Mouse (Mus musculus): ENCODE measurements around the gene Anapc15. TPM values are rescaled to one million over a fixed set of nuclear protein-coding genes. Genes with fewer than 3 reads are reported as not detected.

The Anapc15 gene
- total RNA-seq, 2 experiments from 2014 or later, result 17.3 to 26.6 TPM

GRCm38 (mm10) chr7:101882413-101883154, 19.1 kb downstream of the Anapc15 start:
- no peak for TF ChIP-seq CTCF (IDR thresholded peaks at IDR 0.05)
- H3K4me3 ChIP-seq, result no peak overlapping the region
- intact Hi-C loops (cut with DNase I), result no loop called here
- no peak for DNase-seq
- H3K27ac ChIP-seq, result no peak overlapping the region

DNA sequence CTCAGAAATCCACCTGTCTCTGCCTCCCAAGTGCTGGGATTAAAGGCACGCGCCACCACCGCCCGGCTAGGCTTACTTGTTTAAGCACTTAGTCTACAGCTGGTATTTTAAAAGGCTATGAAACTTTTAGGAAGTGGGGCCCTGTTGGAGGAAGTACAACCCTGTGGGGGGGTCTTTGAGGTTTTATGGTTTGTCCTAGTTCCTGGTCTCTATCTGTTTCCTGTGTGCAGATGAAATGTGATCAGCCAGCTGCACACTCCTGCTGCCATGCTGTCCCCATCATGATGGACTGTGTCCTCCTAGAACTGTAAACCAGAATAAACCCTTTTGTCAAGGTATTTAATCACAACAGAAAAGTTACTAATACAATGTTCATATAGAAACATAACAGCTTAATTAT, 20.6 kb downstream of the Anapc15 start:
- no peak for DNase-seq
- intact Hi-C loops (cut with DNase I), result no loop called here
- no peak overlapping the region for H3K27ac ChIP-seq
- no peak overlapping the region for H3K4me3 ChIP-seq
- TF ChIP-seq CTCF (IDR thresholded peaks at IDR 0.05), result no peak

GRCm38 (mm10) chr7:101886274-101886673, 22.8 kb downstream of the Anapc15 start:
- no peak overlapping the region for H3K4me3 ChIP-seq
- H3K27ac ChIP-seq, result no peak overlapping the region
- no peak for DNase-seq
- no peak for TF ChIP-seq CTCF (IDR thresholded peaks at IDR 0.05)
- intact Hi-C loops (cut with DNase I), result no loop called here

DNA sequence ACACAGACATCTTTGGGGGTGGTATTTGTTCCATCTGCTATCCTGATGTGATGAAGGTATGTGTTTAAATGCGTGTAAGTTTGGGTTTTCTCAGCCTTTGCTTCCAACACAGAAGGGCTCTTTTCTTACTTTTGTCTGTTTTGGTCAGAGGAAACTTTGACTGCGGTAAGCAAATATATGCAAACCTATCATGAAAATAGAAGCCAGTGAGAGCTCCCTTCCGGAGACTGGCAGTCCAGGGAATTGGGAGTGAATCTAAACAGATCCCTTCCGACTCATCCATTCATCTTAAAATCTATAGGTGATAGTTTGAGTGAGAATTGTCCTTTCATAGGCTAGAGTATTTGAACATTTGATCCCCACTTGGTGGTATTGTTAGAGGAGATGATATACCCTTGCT, 24.9 kb downstream of the Anapc15 start:
- no peak for TF ChIP-seq CTCF (IDR thresholded peaks at IDR 0.05)
- H3K27ac ChIP-seq, result no peak overlapping the region
- DNase-seq, result no peak
- intact Hi-C loops (cut with DNase I), result no loop called here
- H3K4me3 ChIP-seq, result no peak overlapping the region

DNA sequence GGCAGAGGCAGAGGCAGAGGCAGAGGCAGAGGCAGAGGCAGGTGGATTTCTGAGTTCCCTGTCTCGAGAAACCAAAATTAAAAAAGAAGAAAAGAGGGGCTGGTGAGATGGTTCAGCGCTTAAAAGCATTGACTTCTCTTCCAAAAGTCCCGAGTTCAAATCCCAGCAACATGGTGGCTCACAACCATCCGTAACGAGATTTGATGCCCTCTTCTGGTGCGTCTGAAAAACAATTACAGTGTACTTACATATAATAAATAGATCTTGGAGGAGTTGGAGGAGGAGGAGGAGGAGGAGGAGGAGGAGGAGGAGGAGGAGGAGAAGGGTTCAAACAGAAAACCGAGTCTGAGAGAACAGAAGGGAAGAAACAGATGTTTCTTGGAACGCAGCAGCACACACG, 32.2 kb downstream of the Anapc15 start:
- intact Hi-C loops (cut with DNase I), result loop anchor here (1.0 to 2.0 kb wide), 2 partner anchors 10 to 217 kb away; partner anchors contain the start of gene Lamtor1
- Histone ChIP-seq H3K4me3 (peak overlapping the region; percentile 83), H3K27ac (peak overlapping the region; percentile 97)
- TF ChIP-seq CTCF (IDR thresholded peaks at IDR 0.05), result no peak
- DNase-seq, result no peak

- peak overlapping the region; percentile 97 for H3K27ac ChIP-seq
- intact Hi-C loops (cut with DNase I), result loop anchor here (1.0 kb wide), 1 partner anchor 9 kb away; the partner anchor contains the start of gene Lamtor1
- no peak for TF ChIP-seq CTCF (IDR thresholded peaks at IDR 0.05)
- H3K4me3 ChIP-seq, result peak overlapping the region; percentile 83
- DNase-seq, result peak; percentile 97
These were observed 32.9 kb downstream of the Anapc15 start for GRCm38 (mm10) chr7:101896104-101897066.

- no peak for DNase-seq
- intact Hi-C loops (cut with DNase I), result no loop called here
- H3K27ac ChIP-seq, result peak overlapping the region; percentile 28; the same call in 1 of the 2 replicates
- no peak for TF ChIP-seq CTCF (IDR thresholded peaks at IDR 0.05)
- H3K4me3 ChIP-seq, result no peak overlapping the region
These were observed 37.0 kb downstream of the Anapc15 start for GRCm38 (mm10) chr7:101900331-101901097.

GRCm38 (mm10) chr7:101901969-101902368, 38.5 kb downstream of the Anapc15 start:
- no peak for TF ChIP-seq CTCF (IDR thresholded peaks at IDR 0.05)
- no peak for DNase-seq
- intact Hi-C loops (cut with DNase I), result no loop called here
- Histone ChIP-seq H3K4me3 (no peak overlapping the region), H3K27ac (no peak overlapping the region)

GRCm38 (mm10) chr7:101902846-101903245, 39.3 kb downstream of the Anapc15 start:
- TF ChIP-seq CTCF (IDR thresholded peaks at IDR 0.05), result peak; percentile 15; the same call in 1 of the 2 replicates
- no peak overlapping the region for H3K27ac ChIP-seq
- no peak overlapping the region for H3K4me3 ChIP-seq
- intact Hi-C loops (cut with DNase I), result no loop called here
- DNase-seq, result no peak

GRCm38 (mm10) chr7:101905561-101906286, 42.2 kb downstream of the Anapc15 start, which contains the start of gene Lamtor1:
TSS of gene Lamtor1 (plus strand) at chr7:101905904.
- peak; percentile 100 for DNase-seq
- peak; percentile 15; the same call in 1 of the 2 replicates for TF ChIP-seq CTCF (IDR thresholded peaks at IDR 0.05)
- intact Hi-C loops (cut with DNase I), result loop anchor here (1.0 kb wide), 1 partner anchor 9 kb away; no protein-coding TSS in a partner anchor
- H3K27ac ChIP-seq, result peak within 1 kb of the TSS; percentile 100
- H3K4me3 ChIP-seq, result peak within 1 kb of the TSS; percentile 79

DNA sequence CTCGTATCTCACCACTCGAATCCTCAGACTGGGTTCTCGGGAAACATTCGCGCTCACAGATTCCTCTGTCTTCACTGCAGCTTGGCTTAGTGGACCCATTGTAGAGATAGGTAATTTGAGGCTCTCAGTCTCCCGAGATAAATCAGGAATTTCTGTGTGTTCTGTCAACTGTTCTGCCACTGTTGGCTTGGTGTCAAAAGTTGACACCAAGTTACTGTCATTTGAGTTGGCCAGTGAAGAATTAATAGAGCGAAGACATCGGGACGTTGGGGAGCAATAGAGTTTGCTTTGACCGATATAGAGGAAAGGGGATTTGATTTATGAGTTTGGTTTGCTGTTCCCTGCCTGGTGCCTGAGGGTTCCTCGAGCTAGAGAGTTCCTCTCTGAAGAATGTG, 42.8 kb downstream of the Anapc15 start, which contains the start of gene Tomt:
Gene Tomt (minus strand): TSS at position 73 of the 395 bp plus-strand sequence.
- Histone ChIP-seq H3K27ac (peak within 1 kb of the TSS; percentile 100), H3K4me3 (peak within 1 kb of the TSS; percentile 79)
- no peak for TF ChIP-seq CTCF (IDR thresholded peaks at IDR 0.05)
- DNase-seq, result no peak
- intact Hi-C loops (cut with DNase I), result no loop called here

Data from gastrocnemius, adult 2 months (tissue).